Mouse (Mus musculus) cerebellum, adult 8-10 months (tissue): Measurements from ENCODE around the gene Gm21887.
"Not testable (repeated sequence)": the region's sequence is repeated elsewhere in the genome, so short reads cannot be mapped to it uniquely, and the experiment has no call there.

Experiments
- DNase-seq: peaks from one replicate; pipeline ENCODE4 v3.0.0; 2022

Gm21887 gene

DNA sequence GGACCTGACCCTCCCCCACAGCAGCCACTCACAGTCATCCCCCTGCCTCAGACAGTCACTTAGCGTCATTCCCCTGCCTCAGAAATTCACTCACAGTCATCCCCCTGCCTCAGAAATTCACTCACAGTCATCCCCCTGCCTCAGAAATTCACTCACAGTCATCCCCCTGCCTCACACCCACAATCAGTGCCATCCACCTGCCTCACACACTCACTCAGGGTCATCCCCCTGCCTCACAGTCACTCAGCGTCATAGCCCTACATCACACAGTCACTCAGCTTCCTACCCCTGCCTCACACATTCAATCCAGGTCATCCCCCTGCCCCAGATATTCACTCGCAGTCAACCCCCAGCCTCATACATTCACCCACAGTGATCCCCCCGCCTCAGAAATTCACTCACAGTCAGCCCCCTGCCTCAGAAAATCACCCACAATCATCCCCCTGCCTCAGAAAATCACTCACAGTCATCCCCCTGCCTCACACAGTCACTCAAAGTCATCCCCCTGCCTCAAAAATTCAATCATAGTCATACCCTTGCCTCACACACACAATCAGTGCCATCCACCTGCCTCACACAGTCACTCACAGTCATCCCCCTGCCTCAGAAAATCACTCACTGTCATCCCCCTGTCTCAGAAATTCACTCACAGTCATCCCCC is 10.8 kb upstream of the Gm21887 start:
- DNase-seq, result not testable (repeated sequence)

DNA sequence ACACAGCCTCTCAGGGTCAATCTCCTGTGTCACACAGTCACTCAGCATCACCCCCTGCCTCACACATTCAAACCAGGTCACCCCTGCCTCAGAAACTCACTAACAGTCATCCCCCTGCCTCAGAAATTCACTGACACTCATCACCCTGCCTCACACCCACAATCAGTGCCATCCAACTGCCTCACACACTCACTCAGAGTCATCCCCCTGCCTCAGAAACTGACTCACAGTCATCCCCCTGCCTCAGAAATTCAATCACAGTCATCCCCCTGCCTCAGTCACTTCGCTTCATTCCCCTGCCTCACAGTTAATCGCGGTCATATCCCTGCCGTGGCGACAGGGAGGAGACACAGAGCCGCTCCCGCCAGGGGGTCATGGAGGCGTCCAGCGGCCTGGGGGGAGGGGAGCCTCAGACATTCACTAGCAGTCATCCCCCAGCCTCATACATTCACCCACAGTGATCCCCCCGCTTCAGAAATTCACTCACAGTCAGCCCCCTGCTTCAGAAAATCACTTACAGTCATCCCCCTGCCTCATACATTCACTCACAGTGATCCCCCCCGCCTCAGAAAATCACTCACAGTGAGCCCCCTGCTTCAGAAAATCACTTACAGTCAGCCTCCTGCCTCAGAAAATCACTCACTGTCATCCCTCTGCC is 10.1 kb upstream of the Gm21887 start:
- not testable (repeated sequence) for DNase-seq

DNA sequence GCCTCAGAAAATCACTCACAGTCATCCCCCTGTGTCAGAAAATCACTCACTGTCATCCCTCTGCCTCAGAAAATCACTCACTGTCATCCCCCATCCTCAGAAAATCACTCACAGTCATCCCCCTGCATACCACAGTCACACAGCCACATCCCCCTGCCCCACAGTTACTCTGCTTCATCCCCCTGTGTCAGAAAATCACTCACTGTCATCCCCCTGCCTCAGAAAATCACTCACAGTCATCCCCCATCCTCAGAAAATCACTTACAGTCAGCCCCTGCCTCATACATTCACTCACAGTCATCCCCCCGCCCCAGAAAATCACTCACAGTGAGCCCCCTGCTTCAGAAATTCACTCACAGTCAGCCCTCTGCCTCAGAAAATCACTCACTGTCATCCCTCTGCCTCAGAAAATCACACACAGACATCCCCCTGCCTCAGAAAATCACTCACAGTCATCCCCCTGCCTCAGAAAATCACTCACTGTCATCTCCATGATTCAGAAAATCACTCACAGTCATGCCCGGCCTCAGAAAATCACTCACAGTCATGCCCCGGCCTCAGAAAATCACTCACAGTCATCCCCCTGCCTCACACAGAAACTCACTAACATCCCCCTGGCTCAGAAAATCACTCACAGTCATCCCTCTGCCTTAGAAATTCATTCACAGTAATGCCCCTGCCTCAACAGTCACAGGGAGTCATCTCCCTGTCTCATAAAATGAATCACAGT is 9.4 kb upstream of the Gm21887 start:
- DNase-seq, result not testable (repeated sequence)

DNA sequence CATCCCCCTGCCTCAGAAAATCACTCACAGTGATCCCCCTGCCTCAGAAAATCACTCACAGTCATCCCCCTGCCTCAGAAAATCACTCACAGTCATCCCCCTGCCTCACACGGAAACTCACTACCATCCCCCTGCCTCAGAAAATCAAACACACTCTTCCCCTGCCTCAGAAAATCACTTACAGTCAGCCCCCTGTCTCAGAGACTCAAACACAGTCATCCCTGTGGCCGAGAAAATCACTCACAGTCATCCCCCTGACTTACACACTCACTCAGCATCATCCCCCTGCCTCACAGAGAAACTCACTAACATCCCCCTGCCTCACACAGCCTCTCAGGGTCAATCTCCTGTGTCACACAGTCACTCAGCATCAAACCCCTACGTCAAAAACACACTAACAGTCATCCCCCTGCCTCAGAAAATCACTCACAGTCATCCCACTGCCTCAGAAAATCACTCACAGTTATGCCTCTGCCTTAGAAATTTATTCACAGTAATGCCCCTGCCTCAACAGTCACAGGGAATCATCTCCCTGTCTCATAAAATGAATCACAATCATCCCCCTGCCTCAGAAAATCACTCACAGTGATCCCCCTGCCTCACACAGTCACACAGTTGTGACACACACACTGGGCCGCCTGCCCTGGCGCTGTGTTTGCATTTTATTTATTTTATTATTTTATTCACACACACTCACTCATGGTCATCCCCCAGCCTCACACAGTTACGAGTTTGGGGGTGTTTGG is 8.6 kb upstream of the Gm21887 start:
- DNase-seq, result not testable (repeated sequence)

DNA sequence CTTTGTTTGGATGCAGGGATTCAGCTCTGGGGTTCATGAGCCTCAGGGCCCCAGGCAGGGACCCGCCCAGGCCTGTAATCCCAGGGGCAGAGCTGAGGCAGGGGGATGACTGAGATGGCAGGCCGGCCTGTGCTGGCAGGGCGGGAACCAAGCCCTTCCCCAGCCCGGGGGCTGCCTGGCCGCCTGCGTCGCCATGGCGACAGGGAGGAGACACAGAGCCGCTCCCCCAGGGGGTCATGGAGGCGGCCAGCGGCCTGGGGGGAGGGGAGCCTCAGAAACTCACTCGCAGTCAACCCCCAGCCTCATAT is 8.1 kb upstream of the Gm21887 start:
- DNase-seq, result not testable (repeated sequence)

DNA sequence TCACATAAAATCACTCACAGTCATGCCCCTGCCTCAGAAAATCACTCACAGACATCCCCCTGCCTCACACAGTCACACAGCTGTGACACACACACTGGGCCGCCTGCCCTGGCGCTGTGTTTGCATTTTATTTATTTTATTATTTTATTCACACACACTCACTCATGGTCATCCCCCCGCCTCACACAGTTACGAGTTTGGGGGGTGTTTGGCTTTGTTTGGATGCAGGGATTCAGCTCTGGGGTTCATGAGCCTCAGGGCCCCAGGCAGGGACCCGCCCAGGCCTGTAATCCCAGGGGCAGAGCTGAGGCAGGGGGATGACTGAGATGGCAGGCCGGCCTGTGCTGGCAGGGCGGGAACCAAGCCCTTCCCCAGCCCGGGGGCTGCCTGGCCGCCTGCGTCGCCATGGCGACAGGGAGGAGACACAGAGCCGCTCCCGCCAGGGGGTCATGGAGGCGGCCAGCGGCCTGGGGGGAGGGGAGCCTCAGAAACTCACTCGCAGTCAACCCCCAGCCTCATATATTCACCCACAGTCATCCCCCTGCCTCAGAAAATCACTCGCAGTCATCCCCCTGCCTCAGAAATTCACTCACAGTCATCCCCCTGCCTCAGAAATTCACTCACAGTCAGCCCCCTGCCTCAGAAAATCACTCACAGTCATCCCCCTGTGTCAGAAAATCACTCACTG is 6.8 kb upstream of the Gm21887 start:
- DNase-seq, result not testable (repeated sequence)

DNA sequence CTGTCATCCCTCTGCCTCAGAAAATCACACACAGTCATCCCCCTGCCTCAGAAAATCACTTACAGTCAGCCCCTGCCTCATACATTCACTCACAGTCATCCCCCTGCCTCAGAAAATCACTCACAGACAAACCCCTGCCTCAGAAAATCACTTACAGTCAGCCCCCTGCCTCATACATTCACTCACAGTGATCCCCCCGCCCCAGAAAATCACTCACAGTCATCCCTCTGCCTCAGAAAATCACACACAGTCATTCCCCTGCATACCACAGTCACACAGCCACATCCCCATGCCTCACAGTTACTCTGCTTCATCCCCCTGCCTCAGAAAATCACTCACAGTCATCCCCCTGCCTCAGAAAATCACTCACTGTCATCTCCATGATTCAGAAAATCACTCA is 5.9 kb upstream of the Gm21887 start:
- not testable (repeated sequence) for DNase-seq

DNA sequence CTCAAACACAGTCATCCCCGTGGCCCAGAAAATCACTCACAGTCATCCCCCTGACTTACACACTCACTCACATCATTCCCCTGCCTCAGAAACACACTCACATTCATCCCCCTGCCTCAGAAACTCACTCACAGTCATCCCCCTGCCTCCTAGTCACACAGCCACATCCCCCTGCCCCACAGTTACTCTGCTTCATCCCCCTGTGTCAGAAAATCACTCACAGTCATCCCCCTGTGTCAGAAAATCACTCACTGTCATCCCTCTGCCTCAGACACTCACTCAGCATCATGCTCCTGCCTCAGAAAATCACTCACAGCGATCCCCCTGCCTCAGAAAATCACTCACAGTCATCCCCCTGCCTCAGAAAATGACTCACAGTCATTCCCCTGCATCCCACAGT is 5.2 kb upstream of the Gm21887 start:
- DNase-seq, result not testable (repeated sequence)

DNA sequence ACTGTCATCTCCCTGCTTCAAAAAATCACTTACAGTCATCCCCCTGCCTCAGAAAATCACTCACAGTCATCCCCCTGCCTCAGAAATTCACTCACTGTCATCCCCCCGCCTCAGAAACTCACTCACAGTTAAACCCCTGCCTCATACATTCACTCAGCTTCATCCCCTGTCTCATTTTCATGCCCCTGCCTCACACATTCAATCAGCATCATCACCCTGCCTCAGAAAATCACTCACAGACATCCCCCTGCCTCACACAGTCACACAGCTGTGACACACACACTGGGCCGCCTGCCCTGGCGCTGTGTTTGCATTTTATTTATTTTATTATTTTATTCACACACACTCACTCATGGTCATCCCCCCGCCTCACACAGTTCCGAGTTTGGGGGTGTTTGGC is 4.7 kb upstream of the Gm21887 start:
- DNase-seq, result not testable (repeated sequence)

DNA sequence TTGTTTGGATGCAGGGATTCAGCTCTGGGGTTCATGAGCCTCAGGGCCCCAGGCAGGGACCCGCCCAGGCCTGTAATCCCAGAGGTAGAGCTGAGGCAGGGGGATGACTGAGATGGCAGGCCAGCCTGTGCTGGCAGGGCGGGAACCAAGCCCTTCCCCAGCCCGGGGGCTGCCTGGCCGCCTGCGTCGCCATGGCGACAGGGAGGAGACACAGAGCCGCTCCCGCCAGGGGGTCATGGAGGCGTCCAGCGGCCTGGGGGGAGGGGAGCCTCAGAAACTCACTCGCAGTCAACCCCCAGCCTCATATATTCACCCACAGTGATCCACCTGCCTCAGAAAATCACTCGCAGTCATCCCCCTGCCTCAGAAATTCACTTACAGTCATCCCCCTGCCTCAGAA is 4.3 kb upstream of the Gm21887 start:
- not testable (repeated sequence) for DNase-seq

DNA sequence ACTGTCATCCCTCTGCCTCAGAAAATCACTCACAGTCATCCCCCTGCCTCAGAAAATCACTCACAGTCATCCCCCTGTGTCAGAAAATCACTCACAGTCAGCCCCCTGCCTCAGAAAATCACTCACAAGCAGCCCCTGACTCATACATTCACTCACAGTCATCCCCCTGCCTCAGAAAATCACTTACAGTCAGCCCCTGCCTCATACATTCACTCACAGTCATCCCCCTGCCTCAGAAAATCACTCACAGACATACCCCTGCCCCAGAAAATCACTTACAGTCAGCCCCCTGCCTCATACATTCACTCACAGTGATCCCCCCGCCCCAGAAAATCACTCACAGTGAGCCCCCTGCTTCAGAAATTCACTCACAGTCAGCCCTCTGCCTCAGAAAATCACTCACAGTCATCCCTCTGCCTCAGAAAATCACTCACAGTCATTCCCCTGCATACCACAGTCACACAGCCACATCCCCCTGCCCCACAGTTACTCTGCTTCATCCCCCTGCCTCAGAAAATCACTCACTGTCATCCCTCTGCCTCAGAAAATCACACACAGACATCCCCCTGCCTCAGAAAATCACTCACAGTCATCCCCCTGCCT is 3.7 kb upstream of the Gm21887 start:
- not testable (repeated sequence) for DNase-seq

DNA sequence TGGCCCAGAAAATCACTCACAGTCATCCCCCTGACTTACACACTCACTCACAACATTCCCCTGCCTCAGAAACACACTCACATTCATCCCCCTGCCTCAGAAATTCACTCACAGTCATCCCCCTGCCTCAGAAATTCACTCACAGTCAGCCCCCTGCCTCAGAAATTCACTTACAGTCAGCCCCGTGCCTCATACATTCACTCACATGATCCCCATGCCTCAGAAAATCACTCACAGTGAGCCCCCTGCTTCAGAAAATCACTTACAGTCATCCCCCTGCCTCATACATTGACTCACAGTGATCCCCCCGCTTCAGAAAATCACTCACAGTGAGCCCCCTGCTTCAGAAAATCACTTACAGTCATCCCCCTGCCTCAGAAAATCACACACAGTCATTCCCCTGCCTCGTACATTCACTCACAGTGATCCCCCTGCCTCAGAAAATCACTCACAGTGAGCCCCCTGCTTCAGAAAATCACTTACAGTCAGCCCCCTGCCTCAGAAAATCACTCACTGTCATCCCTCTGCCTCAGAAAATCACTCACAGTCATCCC is 2.7 kb upstream of the Gm21887 start:
- not testable (repeated sequence) for DNase-seq

DNA sequence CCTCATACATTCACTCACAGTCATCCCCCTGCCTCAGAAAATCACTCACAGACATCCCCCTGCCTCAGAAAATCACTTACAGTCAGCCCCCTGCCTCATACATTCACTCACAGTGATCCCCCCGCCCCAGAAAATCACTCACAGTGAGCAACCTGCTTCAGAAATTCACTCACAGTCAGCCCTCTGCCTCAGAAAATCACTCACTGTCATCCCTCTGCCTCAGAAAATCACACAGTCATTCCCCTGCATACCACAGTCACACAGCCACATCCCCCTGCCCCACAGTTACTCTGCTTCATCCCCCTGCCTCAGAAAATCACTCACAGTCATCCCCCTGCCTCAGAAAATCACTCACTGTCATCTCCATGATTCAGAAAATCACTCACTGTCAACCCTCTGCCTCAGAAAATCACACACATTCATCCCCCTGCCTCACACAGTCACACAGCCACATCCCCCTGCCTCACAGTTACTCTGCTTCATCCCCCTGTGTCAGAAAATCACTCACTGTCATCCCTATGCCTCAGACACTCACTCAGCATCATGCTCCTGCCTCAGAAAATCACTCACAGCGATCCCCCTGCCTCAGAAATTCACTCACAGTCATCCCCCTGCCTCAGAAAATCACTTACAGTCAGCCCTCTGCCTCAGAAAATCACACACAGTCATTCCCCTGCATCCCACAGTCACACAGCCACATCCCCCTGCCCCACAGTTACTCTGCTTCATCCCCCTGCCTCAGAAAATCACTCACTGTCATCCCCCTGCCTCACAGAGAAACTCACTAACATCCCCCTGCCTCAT is 1.9 kb upstream of the Gm21887 start:
- DNase-seq, result not testable (repeated sequence)

DNA sequence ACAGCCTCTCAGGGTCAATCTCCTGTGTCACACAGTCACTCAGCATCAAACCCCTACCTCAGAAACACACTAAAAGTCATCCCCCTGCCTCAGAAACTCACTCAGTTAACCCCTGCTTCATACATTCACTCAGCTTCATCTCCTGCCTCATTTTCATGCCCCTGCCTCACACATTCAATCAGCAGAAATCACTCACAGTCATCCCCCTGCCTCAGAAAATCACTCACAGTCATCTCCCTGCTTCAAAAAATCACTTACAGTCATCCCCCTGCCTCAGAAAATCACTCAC is 1.3 kb upstream of the Gm21887 start:
- DNase-seq, result not testable (repeated sequence)

DNA sequence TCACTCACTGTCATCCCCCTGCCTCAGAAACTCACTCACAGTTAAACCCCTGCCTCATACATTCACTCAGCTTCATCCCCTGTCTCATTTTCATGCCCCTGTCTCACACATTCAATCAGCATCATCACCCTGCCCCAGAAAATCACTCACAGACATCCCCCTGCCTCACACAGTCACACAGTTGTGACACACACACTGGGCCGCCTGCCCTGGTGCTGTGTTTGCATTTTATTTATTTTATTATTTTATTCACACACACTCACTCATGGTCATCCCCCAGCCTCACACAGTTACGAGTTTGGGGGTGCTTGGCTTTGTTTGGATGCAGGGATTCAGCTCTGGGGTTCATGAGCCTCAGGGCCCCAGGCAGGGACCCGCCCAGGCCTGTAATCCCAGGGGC is 875 bp upstream of the Gm21887 start:
- peak; percentile 63 for DNase-seq

DNA sequence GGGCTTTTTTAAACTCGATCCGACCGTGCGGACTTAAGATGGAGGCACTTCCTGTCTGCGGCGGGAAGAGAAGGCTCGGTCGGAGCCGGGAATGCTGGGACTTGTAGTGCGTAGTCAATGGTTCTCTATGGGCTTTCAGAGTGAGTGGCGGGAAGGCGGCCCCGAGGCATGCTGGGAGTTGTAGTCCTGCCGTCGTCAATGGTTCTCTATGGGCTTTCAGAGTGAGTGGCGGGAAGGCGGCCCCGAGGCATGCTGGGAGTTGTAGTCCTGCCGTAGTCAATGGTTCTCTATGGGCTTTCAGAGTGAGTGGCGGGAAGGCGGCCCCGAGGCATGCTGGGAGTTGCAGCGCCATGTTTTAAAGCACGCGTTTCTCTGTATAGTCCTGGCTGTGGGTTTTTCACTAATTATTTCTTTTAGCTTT is 352 bp downstream of the Gm21887 start:
- peak; percentile 100 for DNase-seq

DNA sequence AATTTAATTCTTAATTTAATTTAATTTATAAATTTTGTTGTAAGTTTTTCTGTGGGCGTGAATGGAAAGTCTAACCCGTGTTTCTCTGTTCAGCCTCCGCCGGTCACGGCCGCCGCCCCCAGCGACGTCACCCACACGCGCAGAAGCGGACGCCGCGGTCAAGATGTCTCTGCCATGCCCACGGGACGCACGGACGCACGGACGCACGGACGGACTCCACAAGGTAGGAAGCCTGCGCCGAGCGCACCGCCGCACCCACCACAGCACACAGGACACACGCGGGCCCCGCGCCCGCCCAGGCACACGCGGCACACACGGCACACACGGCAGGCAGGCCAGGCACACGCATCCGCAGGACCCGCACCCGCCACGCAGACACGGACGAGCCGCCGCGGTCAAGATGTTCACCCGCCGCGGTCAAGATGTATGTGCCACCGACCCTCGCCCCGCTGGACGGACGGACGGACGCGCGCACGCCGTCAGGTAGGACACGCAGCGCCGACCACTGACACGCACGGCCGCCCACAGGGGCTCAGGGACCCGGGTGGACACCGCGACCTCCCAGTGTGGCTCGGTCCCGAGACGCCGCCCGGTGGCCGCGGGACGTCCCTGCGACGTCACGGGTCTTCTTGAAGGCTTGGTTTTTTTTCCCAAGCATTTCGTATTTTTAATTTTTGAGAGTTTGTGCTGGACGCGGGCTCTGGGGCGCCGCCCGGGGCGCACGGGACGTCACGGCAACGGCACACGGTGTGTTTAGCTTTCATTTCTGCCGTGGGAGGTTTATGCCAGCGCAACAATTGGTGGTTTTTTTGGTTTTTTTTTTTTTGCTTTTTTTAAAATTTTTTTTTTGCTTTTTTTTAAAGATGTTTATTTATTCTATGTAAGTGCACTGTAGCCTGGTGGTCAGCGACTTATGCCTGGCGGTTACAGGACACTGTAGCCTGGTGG is 1.4 kb downstream of the Gm21887 start:
- DNase-seq, result peak; percentile 73

DNA sequence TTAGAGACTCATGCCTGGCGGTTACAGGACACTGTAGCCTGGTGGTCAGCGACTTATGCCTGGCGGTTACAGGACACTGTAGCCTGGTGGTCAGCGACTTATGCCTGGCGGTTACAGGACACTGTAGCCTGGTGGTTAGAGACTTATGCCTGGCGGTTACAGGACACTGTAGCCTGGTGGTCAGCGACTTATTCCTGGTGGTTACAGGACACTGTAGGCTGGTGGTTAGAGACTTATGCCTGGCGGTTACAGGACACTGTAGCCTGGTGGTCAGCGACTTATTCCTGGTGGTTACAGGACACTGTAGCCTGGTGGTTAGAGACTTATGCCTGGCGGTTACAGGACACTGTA is 2.0 kb downstream of the Gm21887 start:
- not testable (repeated sequence) for DNase-seq

DNA sequence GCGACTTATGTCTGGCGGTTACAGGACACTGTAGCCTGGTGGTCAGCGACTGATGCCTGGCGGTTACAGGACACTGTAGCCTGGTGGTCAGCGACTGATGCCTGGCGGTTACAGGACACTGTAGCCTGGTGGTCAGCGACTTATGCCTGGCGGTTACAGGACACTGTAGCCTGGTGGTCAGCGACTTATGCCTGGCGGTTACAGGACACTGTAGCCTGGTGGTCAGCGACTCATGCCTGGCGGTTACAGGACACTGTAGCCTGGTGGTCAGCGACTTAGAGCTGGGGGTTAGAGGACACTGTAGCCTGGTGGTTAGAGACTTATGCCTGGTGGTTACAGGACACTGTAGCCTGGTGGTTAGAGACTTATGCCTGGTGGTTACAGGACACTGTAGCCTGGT is 4.0 kb downstream of the Gm21887 start:
- DNase-seq, result not testable (repeated sequence)

DNA sequence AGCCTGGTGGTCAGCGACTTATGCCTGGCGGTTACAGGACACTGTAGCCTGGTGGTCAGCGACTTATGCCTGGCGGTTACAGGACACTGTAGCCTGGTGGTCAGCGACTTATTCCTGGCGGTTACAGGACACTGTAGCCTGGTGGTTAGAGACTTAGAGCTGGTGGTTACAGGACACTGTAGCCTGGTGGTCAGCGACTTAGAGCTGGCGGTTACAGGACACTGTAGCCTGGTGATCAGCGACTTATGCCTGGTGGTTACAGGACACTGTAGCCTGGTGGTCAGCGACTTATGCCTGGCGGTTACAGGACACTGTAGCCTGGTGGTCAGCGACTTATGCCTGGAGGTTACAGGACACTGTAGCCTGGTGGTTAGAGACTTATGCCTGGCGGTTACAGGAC is 4.6 kb downstream of the Gm21887 start:
- not testable (repeated sequence) for DNase-seq
